8 mouse cellular contexts compared by ENCODE assay signal in genomic region chr4:55348759-55349451, GRCm38 (mm10). TPM values are rescaled to one million over a fixed set of nuclear protein-coding genes. Genes with fewer than 3 reads are reported as not detected.
DNase-seq lines count a peak whose midpoint lies in the region; ATAC-seq and TF ChIP-seq lines count a peak whose summit lies in the region.

No protein-coding gene starts in this region.

- peak overlapping the region; percentile 90 for H3K27ac ChIP-seq in heart, embryonic 13.5 days (replicated peaks)
- H3K27ac ChIP-seq in heart, postnatal 0 days (ENCODE audit: low read depth): peak overlapping the region; percentile 83
- H3K27ac ChIP-seq in macrophage: peak overlapping the region; percentile 71

- peaks cover 36% of the 10 kb centered on the region for H3K79me2 ChIP-seq in macrophage (ENCODE audit: inconsistent target)

- no peak for ATAC-seq in heart, embryonic 13.5 days (ENCODE audit: extremely low read depth, insufficient number of reproducible peaks, low FRiP score, low TSS enrichment)
- no peak for ATAC-seq in heart, postnatal 0 days (ENCODE audit: insufficient read depth, low read depth)

- no peak for TF ChIP-seq CTCF in heart, postnatal 0 days (IDR thresholded peaks at IDR 0.05; ENCODE audit: low read depth)

- 4% methylated on average over 11 of the region's 12 CpGs for WGBS in heart, embryonic 13.5 days
- WGBS in heart, postnatal 0 days: 7% methylated on average over 12 of the region's 12 CpGs
- WGBS in macrophage (ENCODE audit: missing documents): 23% methylated on average over 12 of the region's 12 CpGs

- no peak for DNase-seq in heart, postnatal 4 days
- DNase-seq in MEL-GATA-1-ER (ENCODE audit: extremely low read depth, low read depth): peak; percentile 49
- no peak for DNase-seq in heart, postnatal 0 days (ENCODE audit: low spot score)
- DNase-seq in urinary bladder, postnatal 4 days (ENCODE audit: low spot score in 2 of 2): no peak
- no peak for DNase-seq in adrenal gland, postnatal 25 days
- no peak for DNase-seq in layer of hippocampus, adult 11-12 months (ENCODE audit: low spot score)

- H3K4me3 ChIP-seq in heart, embryonic 13.5 days: peak overlapping the region; percentile 100
- peak overlapping the region; percentile 95 for H3K4me3 ChIP-seq in heart, postnatal 0 days (ENCODE audit: low read depth, low read length)
- H3K4me3 ChIP-seq in macrophage (ENCODE audit: inconsistent target): peak overlapping the region; percentile 44

- no peaks in the 10 kb centered on the region for H3K9me3 ChIP-seq in heart, embryonic 13.5 days
- no peaks in the 10 kb centered on the region for H3K9me3 ChIP-seq in heart, postnatal 0 days (replicated peaks; ENCODE audit: control insufficient read depth, low read length)

- H3K36me3 ChIP-seq in heart, embryonic 13.5 days: no peaks in the 10 kb centered on the region
- no peaks in the 10 kb centered on the region for H3K36me3 ChIP-seq in heart, postnatal 0 days (replicated peaks; ENCODE audit: control insufficient read depth, insufficient read depth, low read length)
- H3K36me3 ChIP-seq in macrophage (ENCODE audit: inconsistent target): no peaks in the 10 kb centered on the region

- no peaks in the 10 kb centered on the region for H3K27me3 ChIP-seq in heart, embryonic 13.5 days (replicated peaks)
- H3K27me3 ChIP-seq in heart, postnatal 0 days (ENCODE audit: control insufficient read depth, insufficient read depth, low read length): no peaks in the 10 kb centered on the region

- peak overlapping the region; percentile 88 for H3K4me2 ChIP-seq in heart, embryonic 13.5 days
- H3K4me2 ChIP-seq in heart, postnatal 0 days (ENCODE audit: low read depth, low read length): peak overlapping the region; percentile 74

- TF ChIP-seq EP300 in heart, postnatal 0 days (IDR thresholded peaks at IDR 0.05; ENCODE audit: low read depth): no peak

- H3K9ac ChIP-seq in heart, embryonic 13.5 days: peak overlapping the region; percentile 85
- peak overlapping the region; percentile 56 for H3K9ac ChIP-seq in heart, postnatal 0 days (replicated peaks; ENCODE audit: low read depth, low read length)

- H3K4me1 ChIP-seq in heart, embryonic 13.5 days: peaks cover 37% of the 10 kb centered on the region
- H3K4me1 ChIP-seq in heart, postnatal 0 days (ENCODE audit: control insufficient read depth, insufficient read depth): peaks cover 20% of the 10 kb centered on the region

RNA-seq across cellular contexts. Expression of gene Rad23b, which starts 0.9 kb away (rescaled TPM):
- 59.8 and 61.4 TPM in 2 replicates for polyA plus RNA-seq in heart, embryonic 13.5 days (2015; fragmentation: Nextera tagmentation; extraction: Ambion mirVana)
- total RNA-seq in heart, postnatal 4 days (2021): 100 to 1,000 TPM; 141 to 161 TPM
- total RNA-seq in heart, postnatal 0 days (2014; rRNA removed; ENCODE audit: low replicate concordance): 174 and 179 TPM in 2 replicates
- 44.7 and 48.8 TPM in 2 replicates for polyA plus RNA-seq in heart, postnatal 0 days (2015; fragmentation: Nextera tagmentation; extraction: Ambion mirVana)
- 100 to 1,000 TPM in 2 of 26 experiments, 10 to 100 TPM in 24; 34.1 to 107 (median 76.3) TPM for total RNA-seq in macrophage (2018; cell fraction: chromatin; rRNA removed)
- total RNA-seq in macrophage (2018; cell fraction: cytosol; rRNA removed): 100 to 1,000 TPM in 2 of 26 experiments, 10 to 100 TPM in 24; 74.3 to 106 (median 83.6) TPM
- 10 to 100 TPM; 34.5 to 91.3 (median 68.6) TPM for total RNA-seq in macrophage (2018; cell fraction: nucleus; rRNA removed)
- polyA plus RNA-seq in macrophage (2018): 67.1 to 167 TPM (median 101 TPM) in 3 replicates
- total RNA-seq in adrenal gland, postnatal 25 days (2021): 123 and 152 TPM in 2 replicates

Comparison
In these comparisons a context has a peak if more than half of its experiments do, and no peak if none do; other contexts are left out.
1. H3K4me3 ChIP-seq: peak in every context shown above with its lines; median percentile 100 in heart, embryonic 13.5 days; 95 in heart, postnatal 0 days; 44 in macrophage.